Mouse (Mus musculus): ENCODE measurements around the gene Cd3eap. TPM values are rescaled to one million over a fixed set of nuclear protein-coding genes. Genes with fewer than 3 reads are reported as not detected.

Cd3eap gene
- total RNA-seq, 2 experiments from 2014 or later, result 11.4 to 11.5 TPM

DNA sequence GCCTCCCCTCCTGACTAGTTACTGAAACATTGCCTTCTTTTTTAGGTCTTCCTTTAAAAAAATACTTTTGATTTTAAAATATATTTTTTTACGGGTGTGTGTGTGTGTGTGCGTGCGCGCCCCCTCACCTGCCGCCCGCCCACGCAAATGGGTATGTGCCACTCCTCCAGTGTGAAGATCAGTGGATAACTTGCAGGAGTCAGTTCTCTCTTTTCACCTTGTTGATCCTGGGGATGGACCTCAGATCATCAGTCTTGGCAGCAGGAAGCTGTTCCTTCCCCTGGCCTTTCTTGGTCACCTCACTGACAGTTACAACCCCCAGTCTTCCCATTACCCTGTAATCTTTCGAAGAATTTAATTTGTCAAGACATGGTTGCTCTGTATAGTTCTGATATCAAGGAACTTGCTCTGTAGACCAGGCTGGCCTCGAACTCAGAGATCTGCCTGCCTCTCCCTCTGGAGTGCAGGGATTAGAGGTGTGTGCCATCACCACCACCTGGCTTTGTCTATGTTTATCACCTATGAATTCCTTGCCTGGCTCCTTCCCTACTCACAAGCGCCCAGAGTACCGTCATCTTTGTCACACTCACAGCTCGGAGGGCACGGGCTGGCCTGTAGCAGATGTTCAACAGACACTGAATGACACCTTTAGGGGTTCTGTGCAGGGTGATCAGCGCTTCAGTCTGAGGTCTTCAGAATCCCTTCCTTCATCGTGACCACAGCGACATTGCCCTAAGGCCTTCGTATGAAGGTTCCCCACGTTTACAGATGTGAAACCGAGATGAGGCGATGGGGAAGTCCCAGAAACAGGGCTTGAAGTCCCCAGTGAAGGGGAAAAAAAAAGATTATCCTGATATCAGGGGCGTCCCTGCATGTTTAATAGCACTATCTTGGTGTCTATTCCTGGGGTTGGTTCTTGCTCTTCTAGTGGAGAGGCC lies 33.8 kb downstream of the Cd3eap start:
- TF ChIP-seq CTCF (IDR thresholded peaks at IDR 0.05), result no peak
- H3K4me3 ChIP-seq, result peak overlapping the region; percentile 72

DNA sequence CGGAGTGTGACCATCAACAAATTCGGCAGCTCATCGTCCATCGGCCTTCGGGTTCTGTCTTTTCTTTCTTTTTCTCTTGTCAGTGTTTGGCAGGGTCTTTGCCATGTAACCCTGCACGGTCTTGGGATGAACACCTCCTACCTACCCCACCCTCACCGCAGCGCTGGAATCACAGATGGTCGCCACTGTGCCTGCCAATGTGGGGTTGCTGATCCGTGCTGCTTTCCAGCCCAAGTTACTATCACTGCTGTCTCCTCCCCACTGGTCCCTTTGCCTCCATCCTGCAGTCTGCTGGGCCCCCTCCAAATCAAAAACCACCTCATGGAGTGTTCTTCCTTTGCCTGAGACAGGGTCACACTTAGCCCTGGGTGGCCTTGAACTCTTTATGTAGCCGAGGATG lies 35.1 kb downstream of the Cd3eap start:
- no peak for TF ChIP-seq CTCF (IDR thresholded peaks at IDR 0.05)
- DNase-seq, result no peak
- H3K4me3 ChIP-seq, result no peak overlapping the region
- H3K27ac ChIP-seq, result no peak overlapping the region
- intact Hi-C loops (cut with DNase I), result no loop called here

More for the DNA sequence above, 33.8 kb downstream of the Cd3eap start:
- peak overlapping the region; percentile 89 for H3K27ac ChIP-seq
- no peak for DNase-seq
- intact Hi-C loops (cut with DNase I), result no loop called here

DNA sequence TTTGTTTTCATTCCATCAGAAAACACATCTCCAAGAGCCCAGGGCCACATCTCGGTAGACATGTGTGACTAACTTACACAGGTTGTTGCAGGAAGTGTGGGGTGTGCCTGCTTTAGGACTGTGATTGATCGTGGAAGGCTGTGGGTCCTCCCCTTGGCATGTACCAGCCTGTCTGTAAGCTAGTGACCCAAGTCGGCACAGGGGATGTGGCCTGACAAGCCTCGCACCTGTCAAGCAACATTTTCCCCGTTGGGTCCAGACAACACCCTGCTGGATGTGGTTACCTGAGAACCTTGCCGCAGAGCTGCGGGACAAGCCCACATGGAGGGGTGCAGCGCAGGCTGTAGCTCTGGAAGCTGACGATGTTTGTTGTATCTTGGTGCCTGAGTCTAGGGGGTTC lies 36.8 kb downstream of the Cd3eap start:
- no peak for DNase-seq
- Histone ChIP-seq H3K27ac (no peak overlapping the region), H3K4me3 (no peak overlapping the region)
- TF ChIP-seq CTCF (IDR thresholded peaks at IDR 0.05), result no peak
- intact Hi-C loops (cut with DNase I), result no loop called here

DNA sequence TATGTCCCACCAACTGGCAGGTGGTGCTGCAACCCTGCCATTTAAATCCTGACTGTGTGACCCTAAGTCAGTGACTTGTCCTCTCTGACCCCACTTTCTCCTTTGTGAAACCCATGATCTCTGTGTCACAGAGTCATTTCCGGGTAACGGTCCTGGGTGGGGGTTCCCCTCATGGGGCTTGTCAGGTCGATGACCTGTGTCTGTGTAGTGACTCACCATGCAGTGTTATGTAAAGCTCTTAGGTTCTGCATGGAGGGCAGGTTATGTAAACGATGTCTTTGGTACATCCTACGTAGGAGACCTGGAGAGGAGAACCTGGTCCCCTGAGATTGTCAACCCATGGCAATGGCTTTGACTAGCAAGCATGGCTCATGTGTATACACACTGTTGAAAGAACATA lies 37.8 kb downstream of the Cd3eap start:
- DNase-seq, result no peak
- intact Hi-C loops (cut with DNase I), result no loop called here
- H3K4me3 ChIP-seq, result no peak overlapping the region
- H3K27ac ChIP-seq, result no peak overlapping the region
- no peak for TF ChIP-seq CTCF (IDR thresholded peaks at IDR 0.05)

DNA sequence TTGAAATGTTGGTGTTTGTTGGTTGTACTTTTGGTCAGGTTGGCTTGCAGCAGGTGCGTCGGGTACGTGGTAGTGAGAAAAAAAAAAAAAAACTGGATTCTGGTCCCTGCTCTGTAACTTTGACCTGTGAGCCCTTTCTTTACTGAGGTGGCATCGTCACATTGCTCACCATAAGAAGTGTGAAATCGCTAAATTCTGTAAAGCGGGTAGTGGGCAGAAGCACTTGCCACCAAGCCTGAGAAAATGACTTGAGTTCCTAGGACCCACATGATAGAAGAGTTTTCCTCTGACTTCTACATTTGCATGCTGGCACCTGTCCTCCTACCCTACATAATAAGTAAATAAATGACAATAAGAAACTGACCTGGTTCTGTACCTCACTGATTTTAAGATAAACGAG lies 38.6 kb downstream of the Cd3eap start:
- no peak for DNase-seq
- H3K27ac ChIP-seq, result peak overlapping the region; percentile 84
- intact Hi-C loops (cut with DNase I), result no loop called here
- no peak for TF ChIP-seq CTCF (IDR thresholded peaks at IDR 0.05)
- peak overlapping the region; percentile 73 for H3K4me3 ChIP-seq

DNA sequence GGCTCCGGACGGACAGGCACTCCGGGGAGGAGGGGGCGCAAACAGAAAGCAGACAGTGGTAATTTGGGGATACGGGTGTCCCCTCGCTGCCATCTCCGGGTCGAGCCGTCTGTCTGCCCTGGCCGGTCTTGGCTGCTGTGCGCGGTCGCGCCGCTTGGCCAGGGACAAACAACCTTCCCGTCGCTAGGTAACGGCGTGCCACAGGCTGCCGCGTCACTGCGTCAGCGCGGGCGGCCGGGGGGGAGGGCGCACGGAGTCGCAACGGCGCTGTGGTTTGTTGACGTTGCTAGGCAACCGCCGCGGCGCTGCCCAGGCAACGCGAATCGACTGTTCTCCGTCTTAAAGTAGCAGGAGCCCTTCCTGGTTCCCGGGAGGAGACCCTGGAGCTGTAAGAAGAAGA lies 39.4 kb downstream of the Cd3eap start:
- intact Hi-C loops (cut with DNase I), result no loop called here
- peak; percentile 99 for DNase-seq
- peak overlapping the region; percentile 85 for H3K27ac ChIP-seq
- TF ChIP-seq CTCF (IDR thresholded peaks at IDR 0.05), result no peak
- peak overlapping the region; percentile 73 for H3K4me3 ChIP-seq

DNA sequence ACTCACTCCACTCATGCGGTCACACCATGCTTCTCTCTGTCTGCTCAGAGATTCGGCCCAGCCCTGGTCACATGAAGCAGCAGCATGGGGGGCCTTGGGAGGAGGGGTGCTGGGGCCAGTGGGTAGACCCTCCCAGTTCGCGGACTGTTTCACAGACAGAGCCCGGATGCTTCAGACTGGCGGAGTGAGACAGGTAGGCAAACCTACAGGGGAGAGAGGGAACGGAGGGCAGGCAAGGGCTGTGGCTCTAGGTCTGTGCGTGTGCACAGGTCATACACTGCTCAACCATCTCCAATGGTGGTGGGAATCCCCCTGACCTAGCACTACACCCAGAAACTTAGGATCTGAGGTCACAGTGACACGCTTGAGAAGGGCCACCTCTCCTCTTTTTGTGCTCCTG lies 39.8 kb downstream of the Cd3eap start:
- TF ChIP-seq CTCF (IDR thresholded peaks at IDR 0.05), result no peak
- no peak for DNase-seq
- Histone ChIP-seq H3K4me3 (peak overlapping the region; percentile 73), H3K27ac (peak overlapping the region; percentile 85)
- intact Hi-C loops (cut with DNase I), result no loop called here

DNA sequence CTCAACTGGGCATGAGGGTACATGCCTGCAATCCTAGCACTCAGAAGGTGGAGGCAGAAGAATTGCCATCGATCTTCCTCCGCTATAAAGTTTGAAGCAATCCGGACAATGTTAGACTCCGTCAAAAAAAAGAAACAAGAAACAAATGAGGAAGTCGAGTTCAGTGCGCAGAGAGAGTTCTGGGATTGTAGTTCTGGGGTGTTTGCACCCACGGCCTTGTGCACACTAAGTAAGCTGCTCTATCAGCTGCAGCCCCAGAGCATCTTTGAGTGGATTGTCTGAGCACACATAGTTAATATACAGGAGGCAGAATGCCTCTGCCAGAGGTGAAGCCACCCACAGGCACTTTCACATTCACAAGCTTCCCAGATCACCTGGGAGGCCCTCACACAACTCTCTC lies 40.6 kb downstream of the Cd3eap start:
- no peak overlapping the region for H3K27ac ChIP-seq
- H3K4me3 ChIP-seq, result no peak overlapping the region
- DNase-seq, result no peak
- intact Hi-C loops (cut with DNase I), result no loop called here
- no peak for TF ChIP-seq CTCF (IDR thresholded peaks at IDR 0.05)

DNA sequence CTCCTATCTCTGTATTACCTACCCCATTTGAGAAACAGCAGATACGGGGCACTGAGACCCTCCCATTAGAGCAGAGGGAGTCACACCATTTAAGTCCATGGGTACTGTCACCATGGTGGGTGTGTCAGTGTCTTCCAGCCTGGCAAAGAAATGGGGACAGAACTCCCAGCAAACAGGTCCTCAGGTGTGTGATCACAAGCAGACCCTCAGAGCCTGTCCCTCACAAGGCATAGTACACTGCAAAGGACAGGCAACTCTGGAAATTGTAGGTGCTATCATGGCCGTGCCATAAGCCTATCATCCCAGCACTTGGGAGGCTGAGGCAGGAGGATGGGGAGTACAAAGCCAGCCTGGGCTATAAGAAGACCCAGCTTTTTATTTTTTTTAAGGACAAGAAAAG lies 41.1 kb downstream of the Cd3eap start:
- Histone ChIP-seq H3K27ac (no peak overlapping the region), H3K4me3 (no peak overlapping the region)
- no peak for TF ChIP-seq CTCF (IDR thresholded peaks at IDR 0.05)
- DNase-seq, result no peak
- intact Hi-C loops (cut with DNase I), result no loop called here

DNA sequence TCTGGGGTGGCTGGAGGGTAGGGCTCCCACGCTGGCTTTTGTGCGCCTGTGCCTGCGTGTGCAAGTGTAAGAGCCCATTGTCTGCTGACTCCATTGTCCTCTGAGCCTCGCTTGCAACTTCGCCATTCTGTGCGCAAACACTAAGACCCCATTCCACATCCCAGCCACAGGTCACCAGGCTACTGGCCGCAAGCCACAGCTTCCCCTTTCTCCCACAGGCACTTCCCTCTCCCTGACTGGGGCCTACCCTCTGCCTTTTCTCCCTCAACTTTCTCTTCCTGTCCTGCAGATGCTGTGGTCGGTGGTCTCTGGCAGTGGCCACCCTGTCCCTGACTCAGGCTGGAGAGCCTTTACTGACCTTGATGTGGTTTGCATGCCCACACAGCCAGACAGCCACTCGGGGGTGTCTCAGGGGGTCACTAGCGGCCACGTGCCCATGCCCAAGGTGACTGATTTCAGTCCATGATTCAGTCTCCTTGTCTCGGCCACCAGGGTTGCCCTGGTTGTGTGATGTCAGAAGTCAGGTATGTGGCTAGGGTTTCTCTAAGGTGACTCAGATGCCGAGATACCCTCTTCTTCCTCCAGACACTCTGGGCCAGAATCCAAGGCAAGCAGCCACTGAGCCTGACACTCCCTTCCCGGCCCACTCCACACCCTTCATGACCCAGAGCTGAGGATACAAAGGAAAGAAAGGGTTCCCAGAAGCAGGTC lies 42.7 kb downstream of the Cd3eap start:
- H3K27ac ChIP-seq, result peak overlapping the region; percentile 57
- peak; percentile 55 for DNase-seq

DNA sequence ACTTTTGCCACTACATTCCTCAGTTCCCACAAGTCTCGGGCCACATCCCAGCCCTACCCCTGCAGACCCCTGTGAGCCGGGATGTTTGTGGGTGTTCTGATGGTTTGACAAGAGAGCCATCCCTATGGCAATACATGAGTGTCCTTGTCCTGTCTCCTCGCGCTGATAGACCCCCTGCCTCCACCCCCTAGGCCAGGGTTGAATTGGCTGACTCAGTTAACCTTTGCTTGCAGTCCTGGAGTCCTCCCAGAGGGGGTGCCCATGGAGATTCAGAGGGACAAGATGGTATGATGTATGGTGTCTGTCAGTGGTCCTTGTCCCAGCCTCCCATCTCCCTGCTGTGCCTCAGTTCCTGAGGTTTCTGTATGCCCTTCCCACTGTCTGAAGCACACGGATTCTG lies 45.2 kb downstream of the Cd3eap start:
- Histone ChIP-seq H3K27ac (no peak overlapping the region), H3K4me3 (no peak overlapping the region)
- no peak for DNase-seq
- TF ChIP-seq CTCF (IDR thresholded peaks at IDR 0.05), result no peak
- intact Hi-C loops (cut with DNase I), result no loop called here

More for the DNA sequence above, 42.7 kb downstream of the Cd3eap start:
- intact Hi-C loops (cut with DNase I), result no loop called here
- no peak overlapping the region for H3K4me3 ChIP-seq
- no peak for TF ChIP-seq CTCF (IDR thresholded peaks at IDR 0.05)

DNA sequence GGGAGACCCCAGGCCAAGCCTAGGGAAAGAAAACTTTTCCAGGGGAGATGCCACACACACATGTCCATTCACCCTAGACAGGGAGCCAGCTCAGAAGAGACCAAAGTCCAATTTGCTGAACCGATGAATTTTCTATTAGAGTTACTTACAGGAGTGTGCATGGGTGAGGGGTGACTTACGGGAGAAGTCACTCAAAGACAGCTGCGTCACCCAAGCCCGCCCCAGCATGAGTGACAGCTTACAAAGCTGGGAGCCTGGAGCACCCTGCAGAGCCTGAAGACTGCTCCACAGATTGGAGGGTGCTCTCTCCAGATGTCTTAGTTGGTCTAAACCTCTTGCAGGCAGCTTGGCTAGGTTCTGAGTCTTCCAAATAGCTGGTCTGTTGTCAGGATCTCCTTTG lies 47.3 kb downstream of the Cd3eap start:
- Histone ChIP-seq H3K27ac (no peak overlapping the region), H3K4me3 (no peak overlapping the region)
- no peak for TF ChIP-seq CTCF (IDR thresholded peaks at IDR 0.05)
- intact Hi-C loops (cut with DNase I), result no loop called here
- DNase-seq, result no peak

DNA sequence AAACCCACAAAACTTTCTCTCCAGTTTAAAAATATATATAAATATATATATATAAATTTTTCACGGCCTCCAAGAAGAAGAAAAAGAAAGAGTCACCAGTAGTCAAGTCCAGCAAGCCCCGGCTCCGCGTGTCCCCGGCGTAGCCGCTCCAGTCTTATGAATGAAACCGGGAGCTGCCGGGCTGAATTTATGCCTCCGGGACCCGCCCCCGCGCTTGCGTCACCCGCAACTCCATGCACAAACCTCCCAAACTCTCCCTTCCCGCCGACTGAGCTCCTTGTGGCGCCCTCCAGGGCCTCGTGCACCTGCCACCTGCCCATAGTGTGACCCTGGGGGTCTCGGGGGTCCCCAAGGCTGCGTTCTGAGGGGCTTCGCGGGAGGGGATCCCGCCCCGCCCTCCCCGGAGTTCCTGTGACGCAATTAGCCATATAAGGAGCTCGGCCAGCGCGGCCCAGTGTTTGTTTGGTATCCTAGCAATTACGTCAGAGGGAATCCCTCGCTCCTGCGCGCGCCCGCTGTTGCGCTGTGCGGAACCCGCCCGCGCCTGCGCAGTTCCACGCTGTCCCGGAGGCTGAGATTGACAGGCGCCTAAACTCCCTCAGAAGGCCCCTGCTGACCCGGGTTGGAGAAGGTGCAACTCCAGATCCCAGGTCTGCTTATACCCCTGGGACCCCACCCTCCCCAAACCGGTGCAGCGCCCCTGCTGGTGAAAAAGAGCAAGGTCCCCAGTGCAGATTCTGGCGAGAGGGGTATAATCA lies 49.2 kb downstream of the Cd3eap start, which contains the start of gene Fosb:
Gene Fosb, minus strand, starts transcription at position 168 of the 758 bp plus-strand sequence.
- intact Hi-C loops (cut with DNase I), result no loop called here
- DNase-seq, result peak; percentile 97

More for the DNA sequence above, 49.2 kb downstream of the Cd3eap start, which contains the start of gene Fosb:
- peak; percentile 52 for TF ChIP-seq CTCF (IDR thresholded peaks at IDR 0.05)
- H3K27ac ChIP-seq, result peak within 1 kb of the TSS; percentile 99
- H3K4me3 ChIP-seq, result peak within 1 kb of the TSS; percentile 74
